In the genomic region with DNA sequence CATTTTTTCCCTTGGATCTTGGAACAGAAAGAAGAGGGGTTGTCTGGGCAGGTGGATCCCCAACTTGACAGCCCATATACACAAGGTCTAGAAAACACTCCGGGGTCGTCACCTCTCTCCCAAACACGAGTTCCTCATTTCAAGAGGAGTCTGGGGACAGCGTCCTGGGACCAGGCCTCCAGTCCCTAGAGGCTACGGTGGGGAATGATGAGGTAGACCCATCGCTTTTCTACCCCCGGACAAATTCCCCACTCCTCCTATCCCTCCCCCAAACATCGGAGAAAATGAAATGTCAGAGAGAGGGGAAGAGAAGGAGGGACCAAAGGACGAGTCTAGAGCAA, we compare ENCODE assay signal across 8 mouse cellular contexts. TPM values are rescaled to one million over a fixed set of nuclear protein-coding genes. Genes with fewer than 3 reads are reported as not detected.
DNase-seq lines count a peak whose midpoint lies in the region; ATAC-seq and TF ChIP-seq lines count a peak whose summit lies in the region.
"Had no signal": no experiment of that assay in that cellular context is flagged by ENCODE, and none has a peak within 500 bp of the region (broad histone marks: within the 10 kb centered on the region; RNA-seq: fewer than 3 reads in every experiment).

No protein-coding gene starts in this region.

- H3K36me3 ChIP-seq in lung, postnatal 0 days (ENCODE audit: insufficient read depth, low read length), result no peaks in the 10 kb centered on the region
- H3K36me3 ChIP-seq in forebrain, embryonic 11.5 days (ENCODE audit: control insufficient read depth, insufficient read depth, low read length), result no peaks in the 10 kb centered on the region
- 0 out of 2 replicates have a peak, but pooled peaks cover 2% of the 10 kb centered on the region for H3K36me3 ChIP-seq in limb, embryonic 15.5 days
- no peaks in the 10 kb centered on the region for H3K36me3 ChIP-seq in stomach, embryonic 16.5 days (ENCODE audit: control insufficient read depth, insufficient read depth, low read length)

- no peaks in the 10 kb centered on the region for H3K27me3 ChIP-seq in lung, postnatal 0 days (replicated peaks; ENCODE audit: insufficient read depth, low read length)
- H3K27me3 ChIP-seq in forebrain, embryonic 11.5 days (ENCODE audit: control insufficient read depth, insufficient read depth, low read length), result peaks cover 4% of the 10 kb centered on the region; the same call in 1 of the 2 replicates
- 0 out of 2 replicates have a peak, but pooled peaks cover 6% of the 10 kb centered on the region for H3K27me3 ChIP-seq in limb, embryonic 15.5 days
- H3K27me3 ChIP-seq in stomach, embryonic 16.5 days (ENCODE audit: control insufficient read depth, insufficient read depth, low read length), result no peaks in the 10 kb centered on the region

- H3K9ac ChIP-seq in lung, postnatal 0 days (replicated peaks; ENCODE audit: low read depth), result no peak overlapping the region
- peak overlapping the region; percentile 58 for H3K9ac ChIP-seq in forebrain, embryonic 11.5 days (ENCODE audit: low read length)
- peak overlapping the region; percentile 60 for H3K9ac ChIP-seq in limb, embryonic 15.5 days
- peak overlapping the region; percentile 78 for H3K9ac ChIP-seq in stomach, embryonic 16.5 days (ENCODE audit: low read length)

- H3K4me3 ChIP-seq in lung, postnatal 0 days (ENCODE audit: low read depth, low read length), result peak overlapping the region; percentile 48; the same call in 1 of the 2 replicates
- peak overlapping the region; percentile 39 for H3K4me3 ChIP-seq in forebrain, embryonic 11.5 days (ENCODE audit: low read depth, low read length)
- H3K4me3 ChIP-seq in limb, embryonic 15.5 days, result peak overlapping the region; percentile 57
- H3K4me3 ChIP-seq in stomach, embryonic 16.5 days (replicated peaks; ENCODE audit: low read length), result peak overlapping the region; percentile 66

- 4% methylated on average over 9 of the region's 9 CpGs for WGBS in lung, postnatal 0 days
- 5% methylated on average over 9 of the region's 9 CpGs for WGBS in forebrain, embryonic 11.5 days
- WGBS in limb, embryonic 15.5 days, result 6% methylated on average over 9 of the region's 9 CpGs
- WGBS in stomach, embryonic 16.5 days, result 11% methylated on average over 9 of the region's 9 CpGs

- H3K9me3 ChIP-seq in lung, postnatal 0 days (ENCODE audit: low read length), result no peaks in the 10 kb centered on the region
- no peaks in the 10 kb centered on the region for H3K9me3 ChIP-seq in forebrain, embryonic 11.5 days (ENCODE audit: control insufficient read depth, low read length)
- no peaks in the 10 kb centered on the region for H3K9me3 ChIP-seq in limb, embryonic 15.5 days
- H3K9me3 ChIP-seq in stomach, embryonic 16.5 days (replicated peaks; ENCODE audit: control insufficient read depth, low read length), result no peaks in the 10 kb centered on the region

- peak overlapping the region; percentile 80 for H3K4me2 ChIP-seq in lung, postnatal 0 days (replicated peaks; ENCODE audit: low read depth, low read length)
- H3K4me2 ChIP-seq in forebrain, embryonic 11.5 days (ENCODE audit: low read depth, low read length, severe bottlenecking), result peak overlapping the region; percentile 80
- H3K4me2 ChIP-seq in limb, embryonic 15.5 days, result peak overlapping the region; percentile 95
- peak overlapping the region; percentile 94 for H3K4me2 ChIP-seq in stomach, embryonic 16.5 days (ENCODE audit: low read depth, low read length)

- no peak for TF ChIP-seq EP300 in lung, postnatal 0 days (IDR thresholded peaks at IDR 0.05)

- DNase-seq in lung, postnatal 0 days (ENCODE audit: low spot score), result no peak
- no peak for DNase-seq in lung, postnatal 36 days
- DNase-seq in forebrain, embryonic 11.5 days (ENCODE audit: low spot score), result no peak
- DNase-seq in layer of hippocampus, postnatal 14 days (ENCODE audit: low spot score in 2 of 2), result no peak
- no peak for DNase-seq in frontal cortex, adult 2 months (ENCODE audit: extremely low spot score in 1 of 2, low spot score in 1 of 2)

- no peak for ATAC-seq in lung, postnatal 0 days
- peak; percentile 6; the same call in 1 of the 2 replicates for ATAC-seq in forebrain, embryonic 11.5 days (replicated peaks; ENCODE audit: low FRiP score)
- no peak for ATAC-seq in limb, embryonic 15.5 days (ENCODE audit: insufficient number of reproducible peaks, low FRiP score, low TSS enrichment, low read depth)
- ATAC-seq in stomach, embryonic 16.5 days (ENCODE audit: insufficient read depth, low FRiP score), result no peak

- H3K27ac ChIP-seq in lung, postnatal 0 days (ENCODE audit: low read length), result no peak overlapping the region
- H3K27ac ChIP-seq in forebrain, embryonic 11.5 days (ENCODE audit: low read depth, low read length), result no peak overlapping the region
- no peak overlapping the region for H3K27ac ChIP-seq in limb, embryonic 15.5 days
- no peak overlapping the region for H3K27ac ChIP-seq in stomach, embryonic 16.5 days (ENCODE audit: low read length)

- peaks cover 3% of the 10 kb centered on the region; the same call in 1 of the 2 replicates for H3K4me1 ChIP-seq in lung, postnatal 0 days (ENCODE audit: insufficient read depth, low read depth, low read length)
- peaks cover 5% of the 10 kb centered on the region; the same call in 1 of the 2 replicates for H3K4me1 ChIP-seq in forebrain, embryonic 11.5 days (replicated peaks; ENCODE audit: control insufficient read depth, insufficient read depth, low read length)
- H3K4me1 ChIP-seq in limb, embryonic 15.5 days, result peaks cover 23% of the 10 kb centered on the region
- peaks cover 15% of the 10 kb centered on the region for H3K4me1 ChIP-seq in stomach, embryonic 16.5 days (ENCODE audit: control insufficient read depth, insufficient read depth, low read length)

- TF ChIP-seq CTCF in lung, postnatal 0 days (IDR thresholded peaks at IDR 0.05), result no peak

RNA-seq across cellular contexts. Expression of a gene that starts 0.8 kb away (rescaled TPM):
- polyA plus RNA-seq in lung, postnatal 0 days (2015; fragmentation: Nextera tagmentation; extraction: Ambion mirVana), result 1.2 and 1.5 TPM in 2 replicates
- 5.8 and 6.0 TPM in 2 replicates for polyA plus RNA-seq in forebrain, embryonic 11.5 days (2014; fragmentation: Nextera tagmentation; extraction: Ambion mirVana)
- polyA plus RNA-seq in limb, embryonic 15.5 days (2015; fragmentation: Nextera tagmentation; extraction: Ambion mirVana), result 7.9 and 9.1 TPM in 2 replicates
- polyA plus RNA-seq in stomach, embryonic 16.5 days (2015; fragmentation: Nextera tagmentation; extraction: Ambion mirVana), result 9.3 and 9.8 TPM in 2 replicates
- 100 to 1,000 TPM; 667 to 671 TPM for total RNA-seq in layer of hippocampus, postnatal 14 days (2021)
- 822 and 850 TPM in 2 replicates for polyA plus RNA-seq in frontal cortex, adult 2 months (2012; rRNA removed)

RNA-seq across cellular contexts. Expression of a gene that starts 10.9 kb away (rescaled TPM):
- 26.7 and 34.0 TPM in 2 replicates for polyA plus RNA-seq in lung, postnatal 0 days (2015; fragmentation: Nextera tagmentation; extraction: Ambion mirVana)
- polyA plus RNA-seq in forebrain, embryonic 11.5 days (2014; fragmentation: Nextera tagmentation; extraction: Ambion mirVana), result 4.5 and 6.8 TPM in 2 replicates
- 0.36 and 0.83 TPM in 2 replicates for polyA plus RNA-seq in limb, embryonic 15.5 days (2015; fragmentation: Nextera tagmentation; extraction: Ambion mirVana)
- 0.53 and 0.65 TPM in 2 replicates for polyA plus RNA-seq in stomach, embryonic 16.5 days (2015; fragmentation: Nextera tagmentation; extraction: Ambion mirVana)
- total RNA-seq in layer of hippocampus, postnatal 14 days (2021), result 1 to 10 TPM; 1.6 to 3.4 TPM
- 5.0 and 7.6 TPM in 2 replicates for polyA plus RNA-seq in frontal cortex, adult 2 months (2012; rRNA removed)

RNA-seq across cellular contexts. Expression of a gene that starts 12.3 kb away (rescaled TPM):
- polyA plus RNA-seq in lung, postnatal 0 days (2015; fragmentation: Nextera tagmentation; extraction: Ambion mirVana), result 9.6 and 11.2 TPM in 2 replicates
- polyA plus RNA-seq in forebrain, embryonic 11.5 days (2014; fragmentation: Nextera tagmentation; extraction: Ambion mirVana), result 13.9 and 14.4 TPM in 2 replicates
- 15.1 and 15.7 TPM in 2 replicates for polyA plus RNA-seq in limb, embryonic 15.5 days (2015; fragmentation: Nextera tagmentation; extraction: Ambion mirVana)
- 12.2 and 13.1 TPM in 2 replicates for polyA plus RNA-seq in stomach, embryonic 16.5 days (2015; fragmentation: Nextera tagmentation; extraction: Ambion mirVana)
- total RNA-seq in layer of hippocampus, postnatal 14 days (2021), result 100 to 1,000 TPM; 147 to 149 TPM
- polyA plus RNA-seq in frontal cortex, adult 2 months (2012; rRNA removed), result 75.6 and 84.2 TPM in 2 replicates

RNA-seq across cellular contexts. Expression of a gene that starts 12.9 kb away (rescaled TPM):
- not detected in 2 replicates for polyA plus RNA-seq in lung, postnatal 0 days (2015; fragmentation: Nextera tagmentation; extraction: Ambion mirVana)
- not detected in 2 replicates for polyA plus RNA-seq in forebrain, embryonic 11.5 days (2014; fragmentation: Nextera tagmentation; extraction: Ambion mirVana)
- polyA plus RNA-seq in limb, embryonic 15.5 days (2015; fragmentation: Nextera tagmentation; extraction: Ambion mirVana), result 0.10 TPM in 1 of 2 replicates, not detected in the other
- polyA plus RNA-seq in stomach, embryonic 16.5 days (2015; fragmentation: Nextera tagmentation; extraction: Ambion mirVana), result not detected in 2 replicates
- 1 to 10 TPM in 1 of 2 experiments, not detected in 1; 1.3 TPM for total RNA-seq in layer of hippocampus, postnatal 14 days (2021)
- not detected in 2 replicates for polyA plus RNA-seq in frontal cortex, adult 2 months (2012; rRNA removed)
- polyA plus RNA-seq: brain, embryonic 14.5 days had no signal

RNA-seq across cellular contexts. Expression of a gene that starts 27.5 kb away (rescaled TPM):
- polyA plus RNA-seq in lung, postnatal 0 days (2015; fragmentation: Nextera tagmentation; extraction: Ambion mirVana), result 332 and 367 TPM in 2 replicates
- polyA plus RNA-seq in forebrain, embryonic 11.5 days (2014; fragmentation: Nextera tagmentation; extraction: Ambion mirVana), result 509 and 514 TPM in 2 replicates
- polyA plus RNA-seq in limb, embryonic 15.5 days (2015; fragmentation: Nextera tagmentation; extraction: Ambion mirVana), result 356 and 402 TPM in 2 replicates
- polyA plus RNA-seq in stomach, embryonic 16.5 days (2015; fragmentation: Nextera tagmentation; extraction: Ambion mirVana), result 352 and 357 TPM in 2 replicates
- total RNA-seq in layer of hippocampus, postnatal 14 days (2021), result 100 to 1,000 TPM; 297 to 325 TPM
- polyA plus RNA-seq in frontal cortex, adult 2 months (2012; rRNA removed), result 383 and 401 TPM in 2 replicates

Comparison
In these comparisons a context has a peak if more than half of its experiments do, and no peak if none do; other contexts are left out.
1. RNA of a gene that starts 0.8 kb away (polyA plus RNA-seq): 822 to 850 TPM in frontal cortex, adult 2 months; 9.3 to 9.8 TPM in stomach, embryonic 16.5 days, 7.9 to 9.1 TPM in limb, embryonic 15.5 days, 5.8 to 6.0 TPM in forebrain, embryonic 11.5 days and 1.2 to 1.5 TPM in lung, postnatal 0 days; every median in the first group is over 10 times any median in the second.
2. Peak in every context shown above with its lines, with median percentiles within 50 percentile points of each other: H3K4me2 ChIP-seq and H3K4me3 ChIP-seq.